Mouse (Mus musculus): Measurements from ENCODE around the gene Aip. TPM values are rescaled to one million over a fixed set of nuclear protein-coding genes. Genes with fewer than 3 reads are reported as not detected.

The Aip gene
- polyA plus RNA-seq, 1 experiment from 2014 or later: 47.0 TPM

- DNase-seq (ENCODE audit: low spot score) (no peak), ATAC-seq (ENCODE audit: low FRiP score, low TSS enrichment) (no peak)
- no peaks in the 10 kb centered on the region for H3K4me1 ChIP-seq (replicated peaks; ENCODE audit: control insufficient read depth, insufficient read depth)
- H3K4me2 ChIP-seq (replicated peaks; ENCODE audit: low read depth): no peak overlapping the region
- no peak overlapping the region for H3K4me3 ChIP-seq (ENCODE audit: low read depth, low read length)
- H3K9me3 ChIP-seq (ENCODE audit: control insufficient read depth, low read length): no peaks in the 10 kb centered on the region
- peaks cover 12% of the 10 kb centered on the region; the same call in 1 of the 2 replicates for H3K36me3 ChIP-seq (ENCODE audit: control insufficient read depth, insufficient read depth, low read length)
- no peak overlapping the region for H3K27ac ChIP-seq (replicated peaks)
- no peak overlapping the region for H3K9ac ChIP-seq (ENCODE audit: low read length)
- whole genome bisulfite sequencing: 89% methylated on average over 22 of the region's 22 CpGs
- no peaks in the 10 kb centered on the region for H3K27me3 ChIP-seq (ENCODE audit: control insufficient read depth, insufficient read depth, low read length)
- TF ChIP-seq EP300 (optimal IDR thresholded peaks at IDR 0.05): no peak
- TF ChIP-seq CTCF (IDR thresholded peaks at IDR 0.05; ENCODE audit: low read depth): no peak
Observed at GRCm38 (mm10) chr19:4150567-4151487, 25.2 kb upstream of the Aip start.

- Histone ChIP-seq H3K9me3 (ENCODE audit: control insufficient read depth, low read length) (no peaks in the 10 kb centered on the region), H3K27me3 (ENCODE audit: control insufficient read depth, insufficient read depth, low read length) (no peaks in the 10 kb centered on the region), H3K4me1 (replicated peaks; ENCODE audit: control insufficient read depth, insufficient read depth) (no peaks in the 10 kb centered on the region), H3K27ac (replicated peaks) (no peak overlapping the region), H3K36me3 (ENCODE audit: control insufficient read depth, insufficient read depth, low read length) (peaks cover 11% of the 10 kb centered on the region; the same call in 1 of the 2 replicates), H3K9ac (ENCODE audit: low read length) (no peak overlapping the region), H3K4me2 (replicated peaks; ENCODE audit: low read depth) (peak overlapping the region; percentile 69), H3K4me3 (ENCODE audit: low read depth, low read length) (peak overlapping the region; percentile 91; the same call in 1 of the 2 replicates)
- DNase-seq (ENCODE audit: low spot score) (no peak), ATAC-seq (ENCODE audit: low FRiP score, low TSS enrichment) (no peak; the same call in 1 of the 2 replicates)
- no peak for TF ChIP-seq EP300 (optimal IDR thresholded peaks at IDR 0.05)
- TF ChIP-seq CTCF (IDR thresholded peaks at IDR 0.05; ENCODE audit: low read depth): no peak
- 91% methylated on average over 17 of the region's 17 CpGs for WGBS
Observed at GRCm38 (mm10) chr19:4149764-4150461, 24.3 kb upstream of the Aip start.

- H3K4me3 ChIP-seq (ENCODE audit: low read depth, low read length): peak overlapping the region; percentile 91
- H3K4me1 ChIP-seq (replicated peaks; ENCODE audit: control insufficient read depth, insufficient read depth): no peaks in the 10 kb centered on the region
- no peaks in the 10 kb centered on the region for H3K9me3 ChIP-seq (ENCODE audit: control insufficient read depth, low read length)
- WGBS: 75% methylated on average over 11 of the region's 11 CpGs
- peak overlapping the region; percentile 95 for H3K9ac ChIP-seq (ENCODE audit: low read length)
- TF ChIP-seq EP300 (optimal IDR thresholded peaks at IDR 0.05): no peak
- TF ChIP-seq CTCF (IDR thresholded peaks at IDR 0.05; ENCODE audit: low read depth): no peak
- peak overlapping the region; percentile 69 for H3K4me2 ChIP-seq (replicated peaks; ENCODE audit: low read depth)
- DNase-seq (ENCODE audit: low spot score) (peak; percentile 39), ATAC-seq (ENCODE audit: low FRiP score, low TSS enrichment) (peak; percentile 6; the same call in 1 of the 2 replicates)
- no peaks in the 10 kb centered on the region for H3K27me3 ChIP-seq (ENCODE audit: control insufficient read depth, insufficient read depth, low read length)
- H3K27ac ChIP-seq (replicated peaks): peak overlapping the region; percentile 89; the same call in 1 of the 2 replicates
- peaks cover 11% of the 10 kb centered on the region; the same call in 1 of the 2 replicates for H3K36me3 ChIP-seq (ENCODE audit: control insufficient read depth, insufficient read depth, low read length)
Observed at GRCm38 (mm10) chr19:4149283-4149682, 23.6 kb upstream of the Aip start.

- no peak for TF ChIP-seq EP300 (optimal IDR thresholded peaks at IDR 0.05)
- no peak for TF ChIP-seq CTCF (IDR thresholded peaks at IDR 0.05; ENCODE audit: low read depth)
- Histone ChIP-seq H3K4me3 (ENCODE audit: low read depth, low read length) (peak overlapping the region; percentile 91), H3K27ac (replicated peaks) (peak overlapping the region; percentile 89), H3K9ac (ENCODE audit: low read length) (peak overlapping the region; percentile 95), H3K27me3 (ENCODE audit: control insufficient read depth, insufficient read depth, low read length) (no peaks in the 10 kb centered on the region), H3K4me1 (replicated peaks; ENCODE audit: control insufficient read depth, insufficient read depth) (no peaks in the 10 kb centered on the region), H3K9me3 (ENCODE audit: control insufficient read depth, low read length) (no peaks in the 10 kb centered on the region), H3K36me3 (ENCODE audit: control insufficient read depth, insufficient read depth, low read length) (peaks cover 11% of the 10 kb centered on the region; the same call in 1 of the 2 replicates), H3K4me2 (replicated peaks; ENCODE audit: low read depth) (peak overlapping the region; percentile 69)
- 2% methylated on average over 7 of the region's 8 CpGs for WGBS
- ATAC-seq (ENCODE audit: low FRiP score, low TSS enrichment) (peak; percentile 15; the same call in 1 of the 2 replicates), DNase-seq (ENCODE audit: low spot score) (no peak)
Observed at GRCm38 (mm10) chr19:4148819-4149218, 23.2 kb upstream of the Aip start.

- peak within 1 kb of the TSS; percentile 95 for H3K9ac ChIP-seq (ENCODE audit: low read length)
- H3K9me3 ChIP-seq (ENCODE audit: control insufficient read depth, low read length): no peaks in the 10 kb centered on the region
- H3K4me1 ChIP-seq (replicated peaks; ENCODE audit: control insufficient read depth, insufficient read depth): no peaks in the 10 kb centered on the region
- ATAC-seq (ENCODE audit: low FRiP score, low TSS enrichment): peak; percentile 93
- peaks cover 9% of the 10 kb centered on the region; the same call in 1 of the 2 replicates for H3K36me3 ChIP-seq (ENCODE audit: control insufficient read depth, insufficient read depth, low read length)
- peak within 1 kb of the TSS; percentile 89 for H3K27ac ChIP-seq (replicated peaks)
- no peaks in the 10 kb centered on the region for H3K27me3 ChIP-seq (ENCODE audit: control insufficient read depth, insufficient read depth, low read length)
- peak within 1 kb of the TSS; percentile 91 for H3K4me3 ChIP-seq (ENCODE audit: low read depth, low read length)
- peak; percentile 99 for DNase-seq (ENCODE audit: low spot score)
- H3K4me2 ChIP-seq (replicated peaks; ENCODE audit: low read depth): peak within 1 kb of the TSS; percentile 69
- WGBS: under 1% methylated on average over 24 of the region's 33 CpGs
- TF ChIP-seq CTCF (IDR thresholded peaks at IDR 0.05; ENCODE audit: low read depth) (no peak), EP300 (optimal IDR thresholded peaks at IDR 0.05) (peak; percentile 72)
Observed at GRCm38 (mm10) chr19:4148491-4148806, 22.8 kb upstream of the Aip start, which contains the start of gene Coro1b. Coro1b (plus strand) TSS chr19:4148619.

All from stomach, postnatal 0 days (tissue).